Mouse (Mus musculus) c-Kit-negative CD71-positive TER-119-positive erythroid progenitor cells, embryonic 14.5 days (primary cell): ENCODE results near the gene Pde10a.

Source experiments
- DNase-seq: peaks from one replicate; pipeline ENCODE4 v3.0.0-alpha.2; 2013; ENCODE audit warnings: low read depth, low spot score

Gene Pde10a

DNA sequence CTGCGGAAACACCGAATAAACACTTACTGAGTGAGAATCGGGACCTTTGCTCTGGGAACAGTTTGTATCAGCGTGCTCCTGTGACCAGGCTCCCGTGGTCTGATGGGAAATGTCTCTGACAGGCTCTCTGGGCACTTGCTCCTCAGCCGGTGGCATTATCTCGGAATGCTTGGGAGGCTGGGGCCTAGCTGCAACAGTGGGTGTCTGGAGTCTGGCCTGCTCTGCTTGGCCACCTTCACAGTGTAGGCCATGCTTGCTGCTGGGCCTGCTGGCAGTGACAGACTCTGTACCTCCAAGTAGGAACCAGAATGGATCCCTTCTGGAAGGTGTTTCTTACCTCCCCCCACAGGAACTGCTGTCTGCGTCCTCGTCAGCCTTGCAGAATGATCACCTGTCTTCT is 362.9 kb downstream of the Pde10a start:
- DNase-seq, result no peak

GRCm38 (mm10) chr17:8888639-8889038 is 363.5 kb downstream of the Pde10a start:
- DNase-seq, result no peak

DNA sequence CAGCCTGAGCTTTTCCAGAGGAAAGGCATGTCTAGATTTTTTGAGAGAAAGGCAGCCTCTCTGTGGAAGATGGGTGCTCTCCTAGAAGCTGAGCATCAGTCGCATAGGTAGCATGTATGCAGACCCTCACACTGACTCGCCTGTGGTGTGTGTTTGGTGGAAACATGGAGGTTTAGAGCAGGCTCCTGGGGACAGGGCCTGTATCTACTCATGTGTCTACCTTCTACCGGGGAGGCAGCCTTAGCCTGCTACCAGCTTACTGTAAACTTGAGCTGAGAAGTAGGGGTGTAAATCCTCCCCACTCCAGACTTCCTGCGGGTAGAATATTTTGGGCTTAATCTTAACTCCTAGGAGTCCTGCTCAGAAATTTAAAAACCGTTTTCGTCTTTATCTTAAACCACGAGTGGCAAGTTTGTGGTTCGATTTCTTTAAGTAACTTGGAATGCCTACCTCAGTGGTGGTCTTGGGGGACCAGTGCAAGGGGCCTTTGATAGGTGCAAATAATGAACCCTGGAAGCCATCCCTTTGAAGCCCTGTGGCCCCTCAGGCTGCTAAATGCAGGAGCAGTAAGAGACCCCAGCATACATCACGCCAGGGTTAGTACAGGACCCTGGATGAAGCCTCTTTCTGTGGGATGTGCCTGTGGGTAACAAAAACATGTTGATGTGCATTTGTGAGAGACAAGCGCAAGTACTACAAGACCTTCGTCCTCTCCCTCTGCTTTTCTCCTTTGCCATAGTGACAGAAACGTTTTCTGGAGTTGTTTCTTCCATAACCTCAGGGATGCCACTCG is 367.2 kb downstream of the Pde10a start:
- DNase-seq, result no peak

DNA sequence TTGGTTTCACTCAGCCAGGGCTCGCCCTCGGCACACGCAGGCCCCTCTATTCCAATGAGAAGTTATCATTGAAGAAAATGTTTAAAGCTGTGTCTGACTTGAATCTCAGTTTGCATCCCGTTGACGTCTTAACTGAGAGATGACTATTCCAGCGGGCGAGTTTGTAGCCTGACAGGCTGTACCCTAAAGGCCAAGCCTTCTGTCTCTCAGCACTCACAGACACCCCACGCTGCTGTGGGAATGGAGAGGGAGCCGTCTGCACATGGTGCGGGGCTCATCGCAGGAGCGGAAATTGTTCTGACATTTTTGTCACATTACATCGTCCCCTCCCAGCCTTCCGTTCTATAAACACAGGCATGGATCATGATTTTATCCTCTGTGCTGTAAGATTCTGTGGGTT is 370.8 kb downstream of the Pde10a start:
- no peak for DNase-seq

- DNase-seq, result no peak
These were observed 372.6 kb downstream of the Pde10a start for GRCm38 (mm10) chr17:8897749-8898148.

DNA sequence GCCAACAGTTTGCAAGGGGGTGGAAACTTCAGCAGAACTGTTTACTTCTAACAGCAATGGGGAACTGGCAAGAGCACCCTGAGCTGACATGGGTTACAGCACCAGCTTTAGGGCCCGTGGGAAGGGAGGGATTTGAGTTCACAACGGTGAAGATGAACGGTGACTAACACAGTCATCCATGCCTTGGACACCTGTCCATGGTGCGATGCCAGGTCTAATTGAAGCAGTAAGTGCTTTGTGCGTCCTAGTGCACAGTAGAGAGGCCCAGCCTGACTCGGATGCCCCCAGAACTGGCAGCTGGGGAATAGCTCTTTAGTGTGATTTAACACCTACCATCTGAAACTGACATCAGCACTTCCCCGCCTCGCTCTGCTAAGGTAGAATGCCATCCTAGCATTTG is 373.0 kb downstream of the Pde10a start:
- no peak for DNase-seq

DNA sequence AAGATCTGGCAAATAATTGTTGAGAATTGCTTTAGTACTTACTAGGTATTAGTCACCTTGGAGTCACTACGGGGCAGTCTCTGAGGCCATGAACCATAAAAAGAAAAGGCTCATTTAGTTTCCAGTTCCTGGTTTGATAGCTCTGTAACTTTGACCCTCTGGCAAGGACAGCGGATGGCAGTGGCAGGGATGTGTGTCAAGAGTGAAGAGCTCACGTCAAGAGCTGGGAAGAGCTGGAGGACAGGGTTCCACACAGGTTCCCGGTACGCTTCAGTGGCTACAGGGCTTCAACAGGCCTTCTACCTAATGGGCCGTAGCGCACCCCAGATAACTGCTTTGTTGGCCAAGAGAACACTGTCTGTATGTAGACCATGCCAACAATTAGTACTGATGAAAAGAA is 374.0 kb downstream of the Pde10a start:
- DNase-seq, result no peak

GRCm38 (mm10) chr17:8903555-8904283 is 378.5 kb downstream of the Pde10a start:
- no peak for DNase-seq

- no peak for DNase-seq
These were observed 385.4 kb downstream of the Pde10a start for GRCm38 (mm10) chr17:8910571-8910970.

DNA sequence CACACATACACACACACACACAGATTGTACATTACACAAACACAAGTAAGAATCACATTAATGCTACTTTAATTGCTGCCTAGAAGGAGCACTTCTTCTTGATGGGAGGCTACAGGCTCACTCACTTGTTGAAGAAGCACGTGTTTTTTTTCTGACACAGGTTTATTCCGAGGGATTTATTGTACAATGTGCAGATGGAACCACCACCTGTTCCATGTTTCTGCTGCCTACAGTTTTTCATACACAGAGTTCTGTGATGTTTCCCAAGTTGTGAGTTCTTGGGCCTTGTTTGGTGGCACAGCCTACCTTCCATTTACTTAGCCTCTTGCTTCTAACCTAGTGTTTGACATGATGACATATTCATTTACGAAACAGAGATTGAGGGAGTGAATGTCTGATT is 387.8 kb downstream of the Pde10a start:
- DNase-seq, result no peak

- no peak for DNase-seq
These were observed 390.5 kb downstream of the Pde10a start for GRCm38 (mm10) chr17:8915693-8916092.

DNA sequence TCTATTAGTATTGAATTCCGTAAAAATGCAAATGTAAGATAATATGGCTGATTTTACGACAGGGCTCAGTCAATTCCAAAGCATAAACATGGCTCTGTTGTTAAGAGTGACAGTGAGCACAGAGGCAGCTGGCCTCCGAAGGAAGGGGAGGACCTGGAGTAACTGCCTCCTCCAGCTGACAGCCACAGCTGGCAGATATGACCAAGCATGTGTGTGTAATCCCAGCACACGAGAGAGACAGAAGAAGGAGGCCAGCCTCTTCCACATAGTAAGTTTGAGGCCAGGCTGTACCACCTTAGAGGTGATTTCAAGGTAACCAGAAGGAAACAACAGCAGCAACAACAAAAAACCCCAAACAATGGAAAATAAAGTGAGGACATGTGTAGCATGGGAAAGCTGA is 397.9 kb downstream of the Pde10a start:
- no peak for DNase-seq

GRCm38 (mm10) chr17:8923727-8924126 is 398.6 kb downstream of the Pde10a start:
- no peak for DNase-seq

GRCm38 (mm10) chr17:8925819-8926383 is 400.7 kb downstream of the Pde10a start:
- no peak for DNase-seq

- DNase-seq, result no peak
These were observed 403.4 kb downstream of the Pde10a start for GRCm38 (mm10) chr17:8928560-8928959.

DNA sequence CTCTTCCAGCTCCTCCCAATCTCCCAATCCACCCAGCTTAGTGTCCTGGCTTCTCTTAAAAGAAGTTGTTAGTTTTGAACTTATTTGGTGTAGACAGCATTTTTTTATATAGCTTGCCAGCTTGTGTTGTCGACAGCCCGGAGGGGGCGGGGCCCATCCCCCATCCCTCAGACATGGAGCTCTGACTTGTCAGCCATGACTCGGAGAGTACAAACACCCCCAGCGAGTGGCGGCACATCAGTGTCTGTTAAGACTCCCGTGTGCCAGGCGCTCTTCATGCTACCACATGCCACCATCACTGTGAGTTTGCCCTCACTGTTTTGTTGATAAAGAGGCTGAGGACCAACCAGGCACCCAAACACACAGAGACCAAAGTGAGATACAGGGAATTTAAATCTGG is 404.5 kb downstream of the Pde10a start:
- DNase-seq, result no peak

DNA sequence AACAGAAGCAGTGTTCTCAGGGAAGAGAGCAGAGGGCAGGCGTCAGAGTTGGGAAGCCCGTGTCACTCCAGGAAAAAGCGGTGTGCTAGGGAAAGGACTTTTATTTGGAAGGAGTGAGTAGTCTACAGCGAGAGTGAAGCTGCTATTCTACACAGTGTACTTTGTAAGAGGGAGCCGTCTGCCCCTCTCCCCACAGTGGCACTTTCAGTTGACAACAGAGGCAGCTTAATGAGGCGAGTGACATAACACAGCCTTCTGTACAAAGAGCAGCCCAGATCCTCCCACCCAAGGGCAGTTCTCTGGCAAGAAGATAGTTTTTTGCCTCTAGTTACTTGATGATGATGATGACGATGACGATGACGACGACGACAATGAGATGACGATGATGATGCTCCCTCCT is 410.4 kb downstream of the Pde10a start:
- no peak for DNase-seq

DNA sequence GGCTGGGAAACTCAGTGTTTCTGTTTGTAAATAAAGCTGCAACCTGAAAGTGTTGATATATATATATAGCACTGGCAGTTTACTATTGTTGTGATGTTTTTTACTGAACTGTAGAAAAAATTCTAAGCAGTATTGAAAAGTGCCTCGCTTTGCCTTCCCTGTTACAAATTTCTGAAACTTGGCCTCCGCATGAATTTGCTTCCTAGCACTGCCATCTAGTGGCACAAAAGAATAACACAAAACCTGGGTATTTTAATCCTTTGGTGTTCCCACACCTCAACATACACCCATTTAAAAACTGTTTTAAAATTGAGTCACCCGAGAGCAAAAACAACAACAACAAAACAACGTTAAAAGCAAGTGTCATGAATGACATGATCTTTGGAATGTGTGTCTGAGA is 411.4 kb downstream of the Pde10a start:
- no peak for DNase-seq

- DNase-seq, result no peak
These were observed 426.4 kb downstream of the Pde10a start for GRCm38 (mm10) chr17:8951588-8951987.

DNA sequence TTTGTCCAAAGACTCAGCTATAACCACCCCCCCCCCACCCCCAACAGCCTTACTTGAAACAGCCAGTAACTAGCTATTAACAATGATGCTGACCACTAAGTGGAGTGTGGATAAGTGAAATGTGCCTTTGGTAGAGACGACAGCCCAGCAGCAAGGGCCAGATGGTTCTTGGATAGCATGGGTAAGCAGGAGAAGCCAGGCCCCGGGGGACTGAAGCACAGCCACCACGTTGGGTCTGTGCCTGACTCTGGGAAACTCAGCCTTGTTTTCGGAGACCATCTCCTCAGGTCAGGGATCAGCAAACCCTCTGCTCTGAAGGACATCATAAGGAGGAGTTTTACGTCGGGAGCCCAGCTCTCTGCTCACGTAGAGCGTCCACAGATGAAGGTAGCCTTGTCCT is 427.8 kb downstream of the Pde10a start:
- DNase-seq, result no peak

GRCm38 (mm10) chr17:8958125-8958524 is 433.0 kb downstream of the Pde10a start:
- no peak for DNase-seq

GRCm38 (mm10) chr17:8960386-8960785 is 435.2 kb downstream of the Pde10a start:
- no peak for DNase-seq

- no peak for DNase-seq
These were observed 435.9 kb downstream of the Pde10a start for GRCm38 (mm10) chr17:8961097-8961496.
